Mouse (Mus musculus): ENCODE data around the gene Myoz1. TPM values are rescaled to one million over a fixed set of nuclear protein-coding genes. Genes with fewer than 3 reads are reported as not detected.
A peak's percentile ranks its signal among the peaks of the same experiment; 100 is the strongest.

Myoz1 gene
- total and polyA plus RNA-seq, 3 experiments: 0.15 TPM; not detected in 1

DNA sequence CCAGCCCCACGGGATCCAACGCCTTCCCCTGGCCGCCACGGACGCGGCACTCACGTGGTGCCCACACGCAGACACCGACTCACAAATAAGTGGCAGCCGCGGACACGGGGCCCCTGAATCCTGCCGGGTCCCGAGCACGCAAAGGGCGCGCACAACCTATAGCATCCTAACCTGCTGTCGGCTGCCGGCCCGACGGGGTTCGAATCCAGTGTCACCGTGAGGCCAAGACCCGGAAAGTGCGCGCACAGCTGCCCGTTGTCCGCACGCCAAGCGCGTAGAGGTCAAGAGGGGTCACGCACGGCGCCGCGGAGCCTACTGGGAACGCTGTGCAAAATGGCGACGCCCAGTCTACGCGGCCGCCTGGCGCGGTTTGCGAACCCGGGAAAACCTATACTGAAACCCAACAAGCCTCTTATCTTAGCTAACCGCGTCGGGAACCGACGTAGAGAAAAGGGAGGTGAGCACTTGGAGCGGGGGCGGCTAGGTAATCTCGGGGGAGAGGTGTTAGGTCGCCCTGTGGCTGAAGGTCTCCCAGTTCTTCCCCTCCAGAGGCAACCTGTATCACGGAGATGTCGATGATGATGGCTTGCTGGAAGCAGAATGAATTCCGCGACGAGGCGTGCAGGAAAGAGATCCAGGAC lies 46.5 kb upstream of the Myoz1 start, which contains the start of gene Chchd1 (continued):
- peak; percentile 81 for TF ChIP-seq ELF1 (IDR thresholded peaks at IDR 0.05; ENCODE audit: low read depth, low read length)
- no peak for TF ChIP-seq SMC3 (IDR thresholded peaks at IDR 0.05; ENCODE audit: low read depth, low read length)
- peak; percentile 91 for TF ChIP-seq NELFE (IDR thresholded peaks at IDR 0.05; ENCODE audit: low read depth, low read length)

DNA sequence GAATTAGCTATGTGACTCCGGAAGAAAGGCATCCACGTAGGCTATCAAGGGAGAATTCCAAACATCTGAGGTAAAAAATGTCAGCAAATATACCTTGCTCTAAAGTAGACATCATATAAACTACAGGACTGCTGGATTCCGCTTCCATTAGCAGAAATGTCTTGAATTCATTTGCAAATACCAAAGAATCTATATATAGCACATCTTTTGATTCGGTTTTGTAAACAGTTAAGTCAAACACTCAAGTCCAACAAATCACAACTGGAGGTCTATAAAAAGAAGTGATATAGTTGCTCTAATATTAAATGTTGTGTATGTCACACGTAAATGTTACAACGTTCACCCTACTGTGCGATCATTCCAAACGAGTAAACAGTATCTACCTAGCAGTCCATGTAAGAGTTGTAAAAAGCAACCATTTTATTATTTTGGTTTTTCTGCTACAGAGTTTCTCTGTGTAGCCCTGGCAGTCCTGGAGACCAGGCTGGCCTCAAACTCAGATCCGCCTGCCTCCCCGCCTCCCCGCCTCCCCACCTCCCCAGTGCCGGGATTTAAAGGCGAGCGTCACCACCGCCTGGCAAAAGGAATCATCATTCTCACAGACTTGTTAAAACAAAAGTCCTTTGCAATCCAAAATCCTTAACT lies 45.9 kb upstream of the Myoz1 start:
- Histone ChIP-seq H3K9me3 (replicated peaks; ENCODE audit: insufficient read depth, low read length) (no peaks in the 10 kb centered on the region), H3K4me3 (ENCODE audit: control insufficient read depth in 1 of 2, insufficient read depth in 1 of 2, low read depth in 2 of 2, low read length in 2 of 2) (peak overlapping the region; percentile 73 to 94), H3K9ac (ENCODE audit: control insufficient read depth, low read depth, low read length, poor library complexity, severe bottlenecking) (peak overlapping the region; percentile 93), H3K79me2 (ENCODE audit: control insufficient read depth, insufficient read depth, low read length, poor library complexity) (peaks cover 39% of the 10 kb centered on the region), H3K27me3 (ENCODE audit: control insufficient read depth in 1 of 2, insufficient read depth in 2 of 2, low read length in 2 of 2) (no peaks in the 10 kb centered on the region), H3K27ac (ENCODE audit: control insufficient read depth, low read depth, low read length) (peak overlapping the region; percentile 72), H3K4me1 (ENCODE audit: control insufficient read depth in 1 of 2, insufficient read depth in 2 of 2, low read length in 2 of 2) (peaks cover 20 to 28% of the 10 kb centered on the region in 2 experiments), H3K36me3 (ENCODE audit: control insufficient read depth in 1 of 2, insufficient read depth in 2 of 2, low read length in 2 of 2) (peaks cover 0 to 51% of the 10 kb centered on the region in 2 experiments; a peak in 3 of 4 replicates)
- peak; percentile 28 for DNase-seq (ENCODE audit: low read depth, low spot score)
- no peak for TF ChIP-seq SMC3 (IDR thresholded peaks at IDR 0.05; ENCODE audit: low read depth, low read length)
- TF ChIP-seq NELFE (IDR thresholded peaks at IDR 0.05; ENCODE audit: low read depth, low read length): no peak
- TF ChIP-seq POLR2AphosphoS2 (IDR thresholded peaks at IDR 0.05; ENCODE audit: low read length): no peak
- TF ChIP-seq HCFC1 (IDR thresholded peaks at IDR 0.05; ENCODE audit: low read depth, low read length): no peak
- TF ChIP-seq MAZ (IDR thresholded peaks at IDR 0.05; ENCODE audit: low read depth, low read length): no peak
- TF ChIP-seq POLR2A (IDR thresholded peaks at IDR 0.05; ENCODE audit: control insufficient read depth in 1 of 2, insufficient read depth in 1 of 2, low read depth in 1 of 2, low read length in 2 of 2, poor library complexity in 1 of 2): no peak
- TF ChIP-seq TBP (IDR thresholded peaks at IDR 0.05; ENCODE audit: low read depth, low read length): no peak
- no peak for TF ChIP-seq MXI1 (IDR thresholded peaks at IDR 0.05; ENCODE audit: low read depth, low read length)
- TF ChIP-seq USF1 (IDR thresholded peaks at IDR 0.05; ENCODE audit: low read depth, low read length): no peak
- TF ChIP-seq JUND (IDR thresholded peaks at IDR 0.05; ENCODE audit: low read depth, low read length): no peak
- no peak for TF ChIP-seq MEF2A (IDR thresholded peaks at IDR 0.05; ENCODE audit: extremely low read depth, insufficient replicate concordance, low read depth, low read length, poor library complexity, severe bottlenecking)
- no peak for TF ChIP-seq CTCF (IDR thresholded peaks at IDR 0.05 in 2 of 3, conservative IDR thresholded peaks at IDR 0.05 in 1 of 3; ENCODE audit: control insufficient read depth in 1 of 3, insufficient read depth in 1 of 3, low read depth in 2 of 3, low read length in 3 of 3, poor library complexity in 1 of 3, severe bottlenecking in 1 of 3)
- TF ChIP-seq ETS1 (IDR thresholded peaks at IDR 0.05; ENCODE audit: low read depth, low read length): no peak
- no peak for TF ChIP-seq GATA1 (IDR thresholded peaks at IDR 0.05; ENCODE audit: low read depth, low read length)
- TF ChIP-seq TAL1 (IDR thresholded peaks at IDR 0.05; ENCODE audit: low read length): no peak
- TF ChIP-seq USF2 (IDR thresholded peaks at IDR 0.05; ENCODE audit: borderline replicate concordance in 1 of 2, insufficient read depth in 1 of 2, low read depth in 1 of 2, low read length in 2 of 2): no peak
- TF ChIP-seq E2F4 (IDR thresholded peaks at IDR 0.05; ENCODE audit: borderline replicate concordance, low read depth, low read length): no peak
- no peak for TF ChIP-seq RAD21 (IDR thresholded peaks at IDR 0.05; ENCODE audit: low read depth, low read length)
